Mouse (Mus musculus) ovary, adult 10 weeks (tissue): ENCODE data around the gene Ccrl2. TPM values are rescaled to one million over a fixed set of nuclear protein-coding genes. Genes with fewer than 3 reads are reported as not detected.

ENCODE experiments used
- polyA plus RNA-seq: library from polyadenylated mRNA; stranded (reverse); fragments of 350-450 nt; fragmentation: Illumina TruSeq; extraction: RNeasy Lipid Tissue Mini Kit (QIAGEN cat#74804); gene quantifications from one replicate; pipeline ENCODE4 v1.2.3, GENCODE M21; 2014

The Ccrl2 gene
- polyA plus RNA-seq: 3.1 TPM

GRCm38 (mm10) chr9:111056798-111057543 is at the start of gene Ccrl2:
TSS of gene Ccrl2 (minus strand) at chr9:111057519.

GRCm38 (mm10) chr9:111019022-111019421 is 38.3 kb downstream of the Ccrl2 start, which contains the start of gene Ltf:
TSS of gene Ltf (plus strand) at chr9:111019271.

Other genes with a start within 250 kb of the Ccrl2 start
- not detected for gene Prss44, start 243.5 kb downstream of the Ccrl2 start, polyA plus RNA-seq
- not detected for gene Prss43, start 230.8 kb downstream of the Ccrl2 start, polyA plus RNA-seq
- not detected for gene Prss45, start 222.9 kb downstream of the Ccrl2 start, polyA plus RNA-seq
- gene Prss46, start 213.0 kb downstream of the Ccrl2 start, polyA plus RNA-seq: not detected
- gene Prss50, start 199.6 kb downstream of the Ccrl2 start, polyA plus RNA-seq: not detected
- gene Als2cl, start 177.6 kb downstream of the Ccrl2 start, polyA plus RNA-seq: 1.5 TPM
- gene Tmie, start 177.4 kb downstream of the Ccrl2 start, polyA plus RNA-seq: 2.9 TPM
- gene Fam240a, start 140.7 kb downstream of the Ccrl2 start, polyA plus RNA-seq: not detected
- gene Tdgf1, start 111.4 kb downstream of the Ccrl2 start, polyA plus RNA-seq: 8.8 TPM
- gene Lrrc2, start 106.0 kb downstream of the Ccrl2 start, polyA plus RNA-seq: 47.9 TPM
- gene Rtp3, start 66.9 kb downstream of the Ccrl2 start, polyA plus RNA-seq: 0.23 TPM
- gene Ltf, start 38.2 kb downstream of the Ccrl2 start, polyA plus RNA-seq: 14.5 TPM
- 49.2 TPM for gene Lrrfip2, start 60.1 kb upstream of the Ccrl2 start, polyA plus RNA-seq
- gene Mlh1, start 214.3 kb upstream of the Ccrl2 start, polyA plus RNA-seq: 29.2 TPM
- gene Epm2aip1, start 214.4 kb upstream of the Ccrl2 start, polyA plus RNA-seq: 136 TPM